Mouse (Mus musculus): ENCODE data around the gene Nat8f4. TPM values are rescaled to one million over a fixed set of nuclear protein-coding genes. Genes with fewer than 3 reads are reported as not detected.
"Not testable (repeated sequence)": the region's sequence is repeated elsewhere in the genome, so short reads cannot be mapped to it uniquely, and the experiment has no call there.

Nat8f4 gene
- polyA plus RNA-seq, 1 experiment from 2014 or later: 1.9 TPM

DNA sequence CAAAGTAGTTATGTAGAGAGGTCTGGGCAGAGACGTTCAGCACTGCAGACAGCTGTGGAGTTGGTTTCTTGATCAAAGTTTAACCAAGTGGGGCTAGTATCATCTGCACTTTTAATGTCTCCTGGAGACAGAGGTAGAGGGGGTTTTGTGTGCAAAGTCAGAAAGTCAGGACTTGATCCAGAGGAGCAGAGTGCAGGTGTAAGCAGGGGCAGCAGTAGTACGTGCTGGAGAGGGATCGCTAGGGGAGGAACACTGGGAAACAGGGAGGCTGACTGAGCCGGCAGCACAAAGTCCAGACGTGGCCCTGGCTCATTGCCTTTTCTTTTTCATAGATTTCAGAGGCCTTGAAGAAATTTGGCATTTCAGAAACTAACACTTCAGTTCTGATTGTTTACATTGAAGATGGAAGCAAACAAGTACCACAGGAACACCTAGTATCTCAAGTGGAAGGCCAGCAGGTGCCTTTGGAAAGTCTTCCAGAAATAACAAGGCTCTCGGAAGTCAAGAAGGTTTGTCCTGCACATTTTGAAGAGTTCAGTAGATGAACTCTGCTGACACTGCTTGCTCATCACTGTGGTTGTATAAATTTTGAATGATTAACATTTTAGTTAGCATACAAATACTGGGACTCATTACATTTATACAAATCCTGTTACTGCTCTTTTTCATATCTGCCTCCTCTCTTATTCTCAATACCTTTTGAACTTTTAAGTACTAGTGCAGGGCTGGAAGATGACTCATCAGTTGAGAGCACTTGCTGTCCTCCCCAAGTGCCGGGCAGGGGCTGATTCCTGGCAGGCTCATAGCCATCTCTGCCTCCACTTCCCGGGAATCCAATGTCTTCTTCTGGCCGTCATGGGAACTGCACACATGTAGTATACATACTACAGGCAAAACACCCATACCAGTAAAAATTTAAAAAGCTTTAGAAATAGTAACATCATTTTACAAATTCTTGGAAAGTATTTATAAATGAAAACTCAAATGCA, 23.1 kb upstream of the Nat8f4 start:
- H3K36me3 ChIP-seq (ENCODE audit: control insufficient read depth, insufficient read depth, low read length): peaks cover 29% of the 10 kb centered on the region
- no peaks in the 10 kb centered on the region for H3K9me3 ChIP-seq (ENCODE audit: control insufficient read depth, low read length)
- no peak for ATAC-seq (replicated peaks; ENCODE audit: low FRiP score)
- H3K4me2 ChIP-seq: no peak overlapping the region
- no peak overlapping the region for H3K9ac ChIP-seq (ENCODE audit: low read depth, low read length)
- H3K4me1 ChIP-seq (replicated peaks; ENCODE audit: control insufficient read depth, insufficient read depth, low read length): no peaks in the 10 kb centered on the region
- 89% methylated on average over 9 of the region's 9 CpGs for WGBS
- no peak for DNase-seq (ENCODE audit: low spot score)
- no peaks in the 10 kb centered on the region for H3K27me3 ChIP-seq (replicated peaks; ENCODE audit: control insufficient read depth, insufficient read depth, low read length)
- H3K27ac ChIP-seq (ENCODE audit: low read depth, low read length): no peak overlapping the region
- no peak overlapping the region for H3K4me3 ChIP-seq (ENCODE audit: low read depth, low read length)

DNA sequence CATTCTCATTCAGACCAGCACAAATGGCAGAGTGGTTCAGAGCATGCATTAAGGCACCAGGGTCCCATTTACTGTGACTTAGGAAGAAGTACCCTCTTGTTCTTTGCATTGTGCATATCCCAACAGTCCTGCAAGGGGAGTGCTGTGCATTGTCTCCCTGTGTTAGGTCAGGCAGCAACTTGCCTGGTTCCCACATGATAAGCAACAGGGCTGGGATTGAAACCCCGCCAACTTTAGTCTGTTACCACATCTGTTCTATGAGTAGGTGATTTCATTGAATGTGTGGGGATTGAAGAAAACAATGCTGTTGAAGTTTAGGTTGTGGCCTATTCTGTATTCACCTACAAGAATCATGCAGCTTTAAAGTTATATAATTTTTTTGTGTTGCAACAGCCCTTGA, 22.0 kb upstream of the Nat8f4 start:
- ATAC-seq (replicated peaks; ENCODE audit: low FRiP score): no peak
- H3K27ac ChIP-seq (ENCODE audit: low read depth, low read length): no peak overlapping the region
- no peaks in the 10 kb centered on the region for H3K4me1 ChIP-seq (replicated peaks; ENCODE audit: control insufficient read depth, insufficient read depth, low read length)
- H3K9ac ChIP-seq (ENCODE audit: low read depth, low read length): no peak overlapping the region
- WGBS: 85% methylated on average over 1 of the region's 1 CpGs
- H3K36me3 ChIP-seq (ENCODE audit: control insufficient read depth, insufficient read depth, low read length): peaks cover 29% of the 10 kb centered on the region
- H3K9me3 ChIP-seq (ENCODE audit: control insufficient read depth, low read length): no peaks in the 10 kb centered on the region
- DNase-seq (ENCODE audit: low spot score): no peak
- H3K4me3 ChIP-seq (ENCODE audit: low read depth, low read length): no peak overlapping the region
- H3K4me2 ChIP-seq: no peak overlapping the region
- no peaks in the 10 kb centered on the region for H3K27me3 ChIP-seq (replicated peaks; ENCODE audit: control insufficient read depth, insufficient read depth, low read length)

DNA sequence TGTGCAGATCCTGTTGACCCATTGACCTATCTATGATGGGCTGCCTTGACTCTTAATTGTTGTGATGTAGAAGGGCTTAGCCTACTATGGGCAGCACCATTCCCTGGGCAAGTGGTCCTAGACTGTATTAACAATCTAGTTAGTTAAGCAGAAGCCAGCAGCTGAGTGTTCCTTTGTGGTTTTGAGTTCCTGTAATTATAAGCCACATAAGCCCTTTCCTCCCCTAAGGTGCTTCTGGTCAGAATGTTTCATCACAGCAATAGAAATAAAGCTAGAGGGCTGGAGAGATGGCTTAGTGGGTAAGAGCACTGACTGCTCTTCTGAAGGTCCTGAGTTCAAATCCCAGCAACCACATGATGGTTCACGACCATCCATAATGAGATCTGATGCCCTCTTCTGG, 19.0 kb upstream of the Nat8f4 start:
- Histone ChIP-seq H3K27ac (ENCODE audit: low read depth, low read length) (no peak overlapping the region), H3K4me3 (ENCODE audit: low read depth, low read length) (no peak overlapping the region), H3K4me1 (replicated peaks; ENCODE audit: control insufficient read depth, insufficient read depth, low read length) (no peaks in the 10 kb centered on the region), H3K9me3 (ENCODE audit: control insufficient read depth, low read length) (no peaks in the 10 kb centered on the region), H3K4me2 (no peak overlapping the region), H3K9ac (ENCODE audit: low read depth, low read length) (no peak overlapping the region), H3K36me3 (ENCODE audit: control insufficient read depth, insufficient read depth, low read length) (peaks cover 23% of the 10 kb centered on the region), H3K27me3 (replicated peaks; ENCODE audit: control insufficient read depth, insufficient read depth, low read length) (no peaks in the 10 kb centered on the region)
- no peak for DNase-seq (ENCODE audit: low spot score)
- ATAC-seq (replicated peaks; ENCODE audit: low FRiP score): no peak
- 86% methylated on average over 1 of the region's 1 CpGs for WGBS

DNA sequence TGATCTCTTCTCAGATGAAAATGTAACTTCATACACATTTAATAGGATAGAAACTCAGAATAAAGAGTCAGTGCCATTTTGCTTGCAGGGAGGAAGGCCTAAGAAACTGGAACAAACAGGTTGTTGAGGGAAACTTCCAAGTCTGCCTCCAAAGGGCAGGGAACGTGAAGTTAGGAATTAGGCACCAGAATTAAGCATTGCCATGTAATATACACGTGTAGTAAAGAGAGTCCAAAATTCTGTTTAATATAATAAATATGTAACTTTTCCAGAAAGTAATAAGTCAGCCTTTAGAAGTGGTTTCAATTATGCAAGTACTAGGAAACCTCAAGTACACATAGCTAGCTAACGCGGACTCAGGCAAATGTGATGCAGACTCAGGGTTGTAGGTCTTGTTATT, 14.7 kb upstream of the Nat8f4 start:
- H3K27ac ChIP-seq (ENCODE audit: low read depth, low read length): no peak overlapping the region
- no peaks in the 10 kb centered on the region for H3K36me3 ChIP-seq (ENCODE audit: control insufficient read depth, insufficient read depth, low read length)
- DNase-seq (ENCODE audit: low spot score) (no peak), ATAC-seq (replicated peaks; ENCODE audit: low FRiP score) (no peak)
- H3K9me3 ChIP-seq (ENCODE audit: control insufficient read depth, low read length): no peaks in the 10 kb centered on the region
- no peaks in the 10 kb centered on the region for H3K27me3 ChIP-seq (replicated peaks; ENCODE audit: control insufficient read depth, insufficient read depth, low read length)
- no peak overlapping the region for H3K9ac ChIP-seq (ENCODE audit: low read depth, low read length)
- H3K4me1 ChIP-seq (replicated peaks; ENCODE audit: control insufficient read depth, insufficient read depth, low read length): peaks cover 7% of the 10 kb centered on the region; the same call in 1 of the 2 replicates
- no peak overlapping the region for H3K4me2 ChIP-seq
- 94% methylated on average over 4 of the region's 4 CpGs for WGBS
- H3K4me3 ChIP-seq (ENCODE audit: low read depth, low read length): no peak overlapping the region

DNA sequence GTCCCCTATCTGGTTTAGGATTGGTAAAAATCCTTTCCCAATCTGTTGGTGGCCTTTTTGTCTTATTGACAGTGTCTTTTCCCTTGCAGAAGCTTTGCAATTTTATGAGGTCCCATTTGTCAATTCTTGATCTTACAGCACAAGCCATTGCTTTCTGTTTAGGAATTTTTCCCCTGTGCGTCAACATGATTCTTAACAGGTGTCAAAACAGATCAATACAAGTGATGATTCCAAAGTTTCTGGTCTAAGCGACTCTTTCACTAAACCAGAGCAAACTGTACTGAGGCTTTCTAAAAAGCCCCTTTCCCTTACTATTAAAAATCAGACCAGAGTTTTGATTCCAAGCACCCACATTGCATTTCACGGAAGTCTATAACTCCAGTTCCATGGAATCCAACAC, 13.7 kb upstream of the Nat8f4 start:
- H3K9me3 ChIP-seq (ENCODE audit: control insufficient read depth, low read length); ATAC-seq (replicated peaks; ENCODE audit: low FRiP score); H3K27ac ChIP-seq (ENCODE audit: low read depth, low read length); H3K9ac ChIP-seq (ENCODE audit: low read depth, low read length); H3K4me1 ChIP-seq (replicated peaks; ENCODE audit: control insufficient read depth, insufficient read depth, low read length); DNase-seq (ENCODE audit: low spot score); H3K4me3 ChIP-seq (ENCODE audit: low read depth, low read length); H3K36me3 ChIP-seq (ENCODE audit: control insufficient read depth, insufficient read depth, low read length); H3K27me3 ChIP-seq (replicated peaks; ENCODE audit: control insufficient read depth, insufficient read depth, low read length); H3K4me2 ChIP-seq: not testable (repeated sequence)
- WGBS: 93% methylated on average over 3 of the region's 3 CpGs

DNA sequence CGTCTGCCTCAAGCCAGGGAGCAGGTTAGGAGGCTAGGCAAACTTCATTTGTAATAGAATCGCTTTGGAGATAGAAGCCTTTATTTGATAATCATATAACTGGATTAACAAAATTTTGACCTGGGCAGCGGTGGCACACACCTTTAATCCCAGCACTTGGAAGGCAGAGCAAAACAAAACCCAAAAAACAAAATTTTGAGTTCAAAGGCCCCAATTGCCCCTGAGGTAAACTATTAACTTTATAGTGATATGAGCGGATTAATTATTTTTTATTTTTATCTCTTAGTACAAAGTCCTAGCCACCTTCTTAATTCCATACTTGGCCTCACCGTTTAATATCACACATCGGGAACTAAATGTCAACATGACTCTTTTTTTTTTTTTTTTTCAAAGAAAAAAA, 11.9 kb upstream of the Nat8f4 start:
- WGBS: 74% methylated on average over 6 of the region's 6 CpGs
- Histone ChIP-seq H3K9ac (ENCODE audit: low read depth, low read length) (peak overlapping the region; percentile 83), H3K9me3 (ENCODE audit: control insufficient read depth, low read length) (no peaks in the 10 kb centered on the region), H3K4me3 (ENCODE audit: low read depth, low read length) (peak overlapping the region; percentile 59), H3K27me3 (replicated peaks; ENCODE audit: control insufficient read depth, insufficient read depth, low read length) (no peaks in the 10 kb centered on the region), H3K36me3 (ENCODE audit: control insufficient read depth, insufficient read depth, low read length) (no peaks in the 10 kb centered on the region), H3K27ac (ENCODE audit: low read depth, low read length) (0 out of 2 replicates have a peak overlapping the region, but pooled peaks have one; percentile 79), H3K4me2 (peak overlapping the region; percentile 66), H3K4me1 (replicated peaks; ENCODE audit: control insufficient read depth, insufficient read depth, low read length) (peaks cover 7% of the 10 kb centered on the region; the same call in 1 of the 2 replicates)
- DNase-seq (ENCODE audit: low spot score) (no peak), ATAC-seq (replicated peaks; ENCODE audit: low FRiP score) (no peak; the same call in 1 of the 2 replicates)

DNA sequence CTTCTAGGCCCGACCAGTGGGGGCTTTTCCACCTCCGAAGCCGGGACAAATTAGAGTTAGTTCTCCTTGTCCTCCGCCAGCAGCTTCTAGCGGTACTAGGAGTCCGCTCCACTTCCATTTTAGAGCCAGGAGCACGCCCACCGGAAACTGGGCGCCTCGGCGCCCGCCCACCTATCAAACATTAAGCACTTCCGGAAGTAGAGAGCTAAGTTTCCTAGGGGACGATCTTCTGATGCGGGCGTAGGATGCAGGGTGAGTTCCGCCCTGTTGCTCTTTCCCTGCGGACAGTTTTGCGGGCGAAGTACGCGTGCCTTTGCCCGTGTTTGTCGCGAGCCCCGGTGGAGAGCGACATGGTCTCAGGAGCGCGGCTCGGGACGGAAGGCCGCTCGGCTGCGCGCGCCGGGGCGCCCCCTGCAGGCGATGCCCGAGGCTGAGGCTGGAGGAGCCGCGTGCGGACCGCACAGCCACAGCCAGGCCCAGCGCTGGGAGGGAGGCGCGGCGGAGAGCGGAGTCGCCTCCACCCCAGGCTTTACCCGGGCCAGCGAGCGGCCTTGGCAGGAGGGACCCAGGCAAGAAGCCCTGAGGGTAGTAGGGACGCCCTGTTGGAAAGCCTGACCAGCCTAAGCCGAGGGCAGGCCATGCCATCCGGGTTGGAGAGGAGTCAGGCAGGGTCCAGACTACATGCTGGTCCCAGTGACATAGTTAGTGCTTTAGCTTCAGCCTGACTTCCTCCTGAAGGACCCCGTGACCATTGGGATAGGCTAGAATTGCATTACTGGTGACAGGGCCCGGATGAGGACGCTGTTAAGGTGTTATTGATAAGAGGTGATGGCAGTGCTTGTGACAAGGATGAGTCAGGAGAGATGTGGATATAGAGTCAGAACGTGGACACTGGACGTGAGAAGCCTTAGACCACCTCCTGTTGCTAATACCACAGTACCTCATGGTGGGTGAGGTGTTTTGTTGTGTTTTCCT, 11.1 kb upstream of the Nat8f4 start, which contains the start of gene Nat8f1:
Gene Nat8f1, minus strand, starts transcription at position 149 of the 975 bp plus-strand sequence.
- WGBS: under 1% methylated on average over 52 of the region's 61 CpGs
- H3K4me2 ChIP-seq: peak within 1 kb of the TSS; percentile 66
- peak within 1 kb of the TSS; percentile 83 for H3K9ac ChIP-seq (ENCODE audit: low read depth, low read length)
- not testable (repeated sequence) for H3K27me3 ChIP-seq (replicated peaks; ENCODE audit: control insufficient read depth, insufficient read depth, low read length); H3K4me1 ChIP-seq (replicated peaks; ENCODE audit: control insufficient read depth, insufficient read depth, low read length); H3K36me3 ChIP-seq (ENCODE audit: control insufficient read depth, insufficient read depth, low read length); H3K9me3 ChIP-seq (ENCODE audit: control insufficient read depth, low read length)
- peak within 1 kb of the TSS; percentile 59 for H3K4me3 ChIP-seq (ENCODE audit: low read depth, low read length)
- peak within 1 kb of the TSS; percentile 79; the same call in 1 of the 2 replicates for H3K27ac ChIP-seq (ENCODE audit: low read depth, low read length)
- ATAC-seq (replicated peaks; ENCODE audit: low FRiP score) (peak; percentile 97), DNase-seq (ENCODE audit: low spot score) (peak; percentile 87)

DNA sequence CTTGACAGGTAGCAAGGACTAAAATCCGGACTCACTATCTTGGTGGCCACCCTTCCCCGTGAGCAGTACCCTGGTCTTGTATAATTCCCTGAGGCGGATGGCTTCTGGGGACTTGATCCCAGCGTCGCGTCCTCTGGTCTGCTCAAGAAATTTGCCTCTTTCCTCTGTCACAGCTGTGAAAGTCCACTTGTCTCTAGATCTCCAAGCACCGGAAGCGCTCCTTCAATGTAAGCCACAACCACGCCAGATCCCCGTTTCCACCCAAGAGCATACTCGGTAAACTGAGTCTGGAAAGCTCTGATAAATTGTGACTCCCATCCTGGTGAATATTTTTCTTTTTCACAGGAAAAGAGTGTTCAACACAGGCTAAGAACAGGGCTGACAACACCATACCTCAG, 10.5 kb upstream of the Nat8f4 start:
- 4% methylated on average over 11 of the region's 11 CpGs for WGBS
- DNase-seq (ENCODE audit: low spot score) (no peak), ATAC-seq (replicated peaks; ENCODE audit: low FRiP score) (no peak)
- Histone ChIP-seq H3K9ac (ENCODE audit: low read depth, low read length) (peak overlapping the region; percentile 83), H3K4me3 (ENCODE audit: low read depth, low read length) (peak overlapping the region; percentile 59), H3K27me3 (replicated peaks; ENCODE audit: control insufficient read depth, insufficient read depth, low read length) (no peaks in the 10 kb centered on the region), H3K27ac (ENCODE audit: low read depth, low read length) (peak overlapping the region; percentile 79; the same call in 1 of the 2 replicates), H3K4me2 (peak overlapping the region; percentile 66), H3K9me3 (ENCODE audit: control insufficient read depth, low read length) (no peaks in the 10 kb centered on the region), H3K36me3 (ENCODE audit: control insufficient read depth, insufficient read depth, low read length) (no peaks in the 10 kb centered on the region), H3K4me1 (replicated peaks; ENCODE audit: control insufficient read depth, insufficient read depth, low read length) (peaks cover 7% of the 10 kb centered on the region; the same call in 1 of the 2 replicates)
